Mouse (Mus musculus) ZHBTc4 (cell line): ENCODE measurements around the gene Gm3252.
"Not testable (repeated sequence)": the region's sequence is repeated elsewhere in the genome, so short reads cannot be mapped to it uniquely, and the experiment has no call there.

Experiments
- DNase-seq: peaks from one replicate; pipeline ENCODE4 v3.0.0-alpha.2; 2011; ENCODE audit warnings: low read depth, low spot score

Gene Gm3252

DNA sequence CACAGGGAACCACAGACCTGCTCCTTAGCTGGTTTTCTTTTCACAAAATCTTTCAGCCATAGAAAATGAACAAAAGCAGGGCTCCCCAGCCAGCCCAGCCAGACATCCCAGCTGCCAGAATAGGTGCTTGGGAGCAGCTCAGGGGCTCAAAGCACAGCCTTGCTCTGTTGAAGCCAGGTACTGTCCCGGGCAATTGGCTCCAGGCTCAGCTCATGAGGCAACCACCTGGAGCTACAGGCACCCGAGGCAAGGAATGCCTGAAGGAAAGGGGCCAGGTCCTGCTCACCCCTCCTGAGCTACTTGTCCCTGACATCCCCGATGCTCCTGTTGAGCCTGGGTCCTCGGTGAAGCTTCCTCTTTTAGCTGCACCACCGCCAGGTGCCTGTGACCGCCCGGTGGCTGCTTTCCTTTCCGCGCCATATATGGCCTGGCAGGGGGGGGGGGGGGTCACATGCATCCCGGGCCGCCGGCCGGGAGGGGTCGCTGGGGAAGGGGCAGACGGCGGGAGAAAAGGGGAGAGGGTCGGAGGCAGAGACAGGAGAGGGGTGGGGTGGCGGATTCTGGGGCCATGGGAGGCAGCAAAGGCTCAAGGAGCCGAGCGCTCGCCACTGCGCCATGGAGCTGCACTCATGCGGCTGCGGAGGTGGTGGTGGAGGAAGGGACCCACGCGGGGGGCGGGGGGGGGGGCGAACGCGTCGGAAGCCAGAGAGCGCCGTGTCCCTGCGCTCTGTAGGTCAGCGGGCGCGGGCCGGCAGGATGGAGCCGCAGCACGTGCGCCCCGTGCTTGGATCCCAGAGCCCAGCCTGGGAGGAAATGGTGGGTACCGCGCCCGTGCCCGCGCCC, at the start of gene Gm3252:
Gene Gm3252 (plus strand): TSS at position 738 of the 843 bp plus-strand sequence.
- DNase-seq, result peak; percentile 49

DNA sequence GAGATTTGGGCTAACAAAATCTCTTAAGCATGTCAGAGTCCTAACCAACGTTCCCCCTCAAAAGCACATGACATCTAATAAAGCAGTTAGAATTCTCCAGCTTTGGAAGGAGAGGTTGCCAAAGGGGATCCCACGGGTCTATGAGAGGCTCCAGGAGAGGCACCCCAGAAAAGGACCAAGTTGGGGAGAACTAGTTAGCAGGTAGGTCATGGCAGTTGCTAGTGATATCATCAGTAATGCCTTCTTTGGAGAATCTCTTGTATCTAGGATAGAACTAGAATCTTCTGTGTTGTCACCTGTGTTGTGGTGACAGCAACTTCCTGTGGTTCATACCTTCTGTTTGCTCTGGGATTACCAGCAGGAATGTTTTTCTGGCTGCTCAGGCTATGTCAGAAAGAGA, 17.6 kb upstream of the Gm3252 start, which contains the start of gene Gm7876:
Gene Gm7876 (plus strand): TSS at position 301 of the 400 bp plus-strand sequence.
- not testable (repeated sequence) for DNase-seq

DNA sequence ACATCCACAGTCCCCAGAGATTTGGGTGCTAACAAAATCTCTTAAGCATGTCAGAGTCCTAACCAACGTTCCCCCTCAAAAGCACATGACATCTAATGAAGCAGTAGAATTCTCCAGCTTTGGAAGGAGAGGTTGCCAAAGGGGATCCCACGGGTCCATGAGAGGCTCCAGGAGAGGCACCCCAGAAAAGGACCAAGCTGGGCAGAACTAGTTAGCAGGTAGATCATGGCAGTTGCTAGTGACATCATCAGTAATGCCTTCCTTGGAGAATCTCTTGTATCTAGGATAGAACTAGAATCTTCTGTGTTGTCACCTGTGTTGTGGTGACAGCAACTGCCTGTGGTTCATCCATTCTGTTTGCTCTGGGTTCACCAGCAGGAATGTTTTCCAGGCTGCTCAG, 49.5 kb downstream of the Gm3252 start, which contains the start of gene Gm9602:
Gene Gm9602 (plus strand): TSS at position 301 of the 400 bp plus-strand sequence.
- DNase-seq, result not testable (repeated sequence)
